Comparison of ENCODE assay signal across 15 mouse cellular contexts in the genomic region with DNA sequence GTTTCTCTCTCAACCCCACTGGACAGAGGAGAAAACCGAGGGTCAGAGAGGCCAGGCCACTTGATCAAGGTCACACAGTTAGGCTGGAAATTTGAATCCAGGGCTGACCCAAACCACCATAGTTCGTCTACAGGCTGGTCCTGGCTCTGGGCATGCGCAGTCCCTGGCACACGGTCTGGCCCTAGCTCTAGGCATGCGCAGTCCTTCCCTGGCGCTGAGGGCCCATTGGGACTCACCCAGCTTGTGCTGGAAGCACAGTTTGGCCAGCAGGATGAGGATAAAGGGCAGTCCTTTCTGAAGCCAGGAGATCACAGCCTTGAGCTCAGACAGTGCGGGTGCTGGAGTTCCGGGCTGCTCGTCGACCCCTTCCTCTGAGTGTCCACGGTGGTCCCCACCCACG. TPM values are rescaled to one million over a fixed set of nuclear protein-coding genes. Genes with fewer than 3 reads are reported as not detected.
A peak's percentile ranks its signal among the peaks of the same experiment; 100 is the strongest.
DNase-seq lines count a peak whose midpoint lies in the region; ATAC-seq lines count a peak whose summit lies in the region.
"Had no signal": no experiment of that assay in that cellular context is flagged by ENCODE, and none has a peak within 500 bp of the region (broad histone marks: within the 10 kb centered on the region; RNA-seq: fewer than 3 reads in every experiment).

No protein-coding gene starts in this region.

- DNase-seq in cerebellum, postnatal 4 days (ENCODE audit: low spot score in 2 of 2), result no peak
- DNase-seq in testis, postnatal 14 days (ENCODE audit: low spot score), result peak; percentile 42
- DNase-seq in testis, postnatal 10 days (ENCODE audit: low spot score), result no peak
- peak; percentile 79 to 81 for DNase-seq in cerebellum, adult 18-20 months
- no peak for DNase-seq in urinary bladder, adult 2 months (ENCODE audit: low spot score)
- DNase-seq: embryo, embryonic 11 days; heart, postnatal 36 days; lung, adult 2 months; thymus, postnatal 4 days had no signal

- peak; percentile 47; the same call in 1 of the 2 replicates for ATAC-seq in cerebellum, adult (ENCODE audit: insufficient number of reproducible peaks, low FRiP score, low TSS enrichment)
- ATAC-seq in granulocyte monocyte progenitor cell, adult 5-6 weeks (replicated peaks; ENCODE audit: poor library complexity, severe bottlenecking), result no peak
- ATAC-seq in megakaryocyte progenitor cell, adult 5-6 weeks (replicated peaks; ENCODE audit: poor library complexity), result no peak
- ATAC-seq: forebrain, embryonic 16.5 days; midbrain, embryonic 13.5 days had no signal

RNA-seq across cellular contexts. Expression of a gene that starts 8.0 kb away (rescaled TPM):
- 3.7 and 4.3 TPM in 2 replicates for polyA plus RNA-seq in urinary bladder, adult 2 months (2012; rRNA removed)
- not detected in 2 replicates for total RNA-seq in granulocyte monocyte progenitor cell, adult 5-6 weeks (2014; fragmentation: Nextera tagmentation)
- total RNA-seq in granulocyte monocyte progenitor cell, adult 5-6 weeks (2017), result not detected in 2 replicates
- total RNA-seq in megakaryocyte progenitor cell, adult 5-6 weeks (2015), result 1.2 TPM in 1 of 2 replicates, not detected in the other
- total RNA-seq in megakaryocyte progenitor cell, adult 5-6 weeks (2017), result 0.84 TPM in 1 of 2 replicates, not detected in the other
- polyA plus RNA-seq: erythroblast, embryonic 14.5 days had no signal

RNA-seq across cellular contexts. Expression of a gene that starts 8.1 kb away (rescaled TPM):
- 9.9 and 10.3 TPM in 2 replicates for polyA plus RNA-seq in urinary bladder, adult 2 months (2012; rRNA removed)
- total RNA-seq in granulocyte monocyte progenitor cell, adult 5-6 weeks (2014; fragmentation: Nextera tagmentation), result 1.0 and 2.3 TPM in 2 replicates
- 1.5 and 1.6 TPM in 2 replicates for total RNA-seq in granulocyte monocyte progenitor cell, adult 5-6 weeks (2017)
- total RNA-seq in megakaryocyte progenitor cell, adult 5-6 weeks (2015), result 1.4 and 1.6 TPM in 2 replicates
- total RNA-seq in megakaryocyte progenitor cell, adult 5-6 weeks (2017), result 1.6 and 2.6 TPM in 2 replicates
- polyA plus RNA-seq: erythroblast, embryonic 14.5 days had no signal

Comparison
In these comparisons a context has a peak if more than half of its experiments do, and no peak if none do; other contexts are left out.
1. DNase-seq: peak in testis, postnatal 14 days (single experiment) and cerebellum, adult 18-20 months (2 of 2); none in cerebellum, postnatal 4 days (0 of 2), testis, postnatal 10 days (single experiment) and urinary bladder, adult 2 months (single experiment).